Mouse (Mus musculus): ENCODE results near the gene Col6a6. TPM values are rescaled to one million over a fixed set of nuclear protein-coding genes. Genes with fewer than 3 reads are reported as not detected.
A peak's percentile ranks its signal among the peaks of the same experiment; 100 is the strongest.

The Col6a6 gene
- polyA plus RNA-seq, 1 experiment from 2014 or later: 0.02 TPM

DNA sequence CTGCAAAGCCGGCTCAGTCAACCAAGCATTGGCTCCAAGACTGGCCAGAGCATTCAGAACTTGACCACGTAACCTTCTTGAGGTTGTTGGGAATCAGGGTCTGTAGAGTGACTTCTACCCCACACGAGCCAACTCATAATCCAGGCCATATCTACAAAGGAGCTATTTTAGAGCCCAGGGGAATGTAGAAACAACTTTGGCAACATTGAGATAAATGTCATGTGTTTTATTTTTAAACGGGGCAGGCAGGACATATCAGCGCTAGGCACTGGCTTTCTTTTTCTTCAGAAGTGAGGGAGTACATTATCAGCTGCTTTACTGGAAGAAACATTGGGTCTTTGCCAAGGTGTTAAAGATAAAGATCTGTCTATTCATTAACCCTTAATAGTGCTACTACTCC, 36.1 kb downstream of the Col6a6 start:
- Histone ChIP-seq H3K9me3 (no peaks in the 10 kb centered on the region), H3K27ac (no peak overlapping the region), H3K4me1 (no peaks in the 10 kb centered on the region), H3K4me3 (no peak overlapping the region), H3K27me3 (ENCODE audit: poor library complexity, severe bottlenecking) (no peaks in the 10 kb centered on the region), H3K36me3 (replicated peaks) (no peaks in the 10 kb centered on the region)
- DNase-seq (ENCODE audit: extremely low spot score, low spot score): no peak
- 87% methylated on average over 5 of the region's 5 CpGs for WGBS

- Histone ChIP-seq H3K36me3 (replicated peaks) (no peaks in the 10 kb centered on the region), H3K9me3 (no peaks in the 10 kb centered on the region), H3K27me3 (ENCODE audit: poor library complexity, severe bottlenecking) (no peaks in the 10 kb centered on the region), H3K4me1 (no peaks in the 10 kb centered on the region), H3K4me3 (no peak overlapping the region), H3K27ac (no peak overlapping the region)
- no peak for DNase-seq (ENCODE audit: extremely low spot score, low spot score)
- 82% methylated on average over 3 of the region's 3 CpGs for WGBS
Measured at GRCm38 (mm10) chr9:105788203-105788602, 39.8 kb downstream of the Col6a6 start.

- H3K36me3 ChIP-seq (replicated peaks): no peaks in the 10 kb centered on the region
- DNase-seq (ENCODE audit: extremely low spot score, low spot score): no peak
- H3K27ac ChIP-seq: no peak overlapping the region
- H3K4me3 ChIP-seq: no peak overlapping the region
- no peaks in the 10 kb centered on the region for H3K4me1 ChIP-seq
- WGBS: 93% methylated on average over 11 of the region's 11 CpGs
- no peaks in the 10 kb centered on the region for H3K9me3 ChIP-seq
- H3K27me3 ChIP-seq (ENCODE audit: poor library complexity, severe bottlenecking): no peaks in the 10 kb centered on the region
Measured at GRCm38 (mm10) chr9:105787800-105788199, 40.2 kb downstream of the Col6a6 start.

- Histone ChIP-seq H3K36me3 (replicated peaks) (no peaks in the 10 kb centered on the region), H3K27ac (no peak overlapping the region), H3K4me1 (no peaks in the 10 kb centered on the region), H3K9me3 (no peaks in the 10 kb centered on the region), H3K4me3 (no peak overlapping the region), H3K27me3 (ENCODE audit: poor library complexity, severe bottlenecking) (no peaks in the 10 kb centered on the region)
- WGBS: 94% methylated on average over 4 of the region's 4 CpGs
- no peak for DNase-seq (ENCODE audit: extremely low spot score, low spot score)
Measured at GRCm38 (mm10) chr9:105784026-105784425, 43.9 kb downstream of the Col6a6 start.

- Histone ChIP-seq H3K9me3 (no peaks in the 10 kb centered on the region), H3K36me3 (replicated peaks) (no peaks in the 10 kb centered on the region), H3K27ac (no peak overlapping the region), H3K27me3 (ENCODE audit: poor library complexity, severe bottlenecking) (no peaks in the 10 kb centered on the region), H3K4me1 (no peaks in the 10 kb centered on the region), H3K4me3 (no peak overlapping the region)
- DNase-seq (ENCODE audit: extremely low spot score, low spot score): no peak
- WGBS: 94% methylated on average over 15 of the region's 15 CpGs
Measured at GRCm38 (mm10) chr9:105780696-105781095, 47.3 kb downstream of the Col6a6 start.

DNA sequence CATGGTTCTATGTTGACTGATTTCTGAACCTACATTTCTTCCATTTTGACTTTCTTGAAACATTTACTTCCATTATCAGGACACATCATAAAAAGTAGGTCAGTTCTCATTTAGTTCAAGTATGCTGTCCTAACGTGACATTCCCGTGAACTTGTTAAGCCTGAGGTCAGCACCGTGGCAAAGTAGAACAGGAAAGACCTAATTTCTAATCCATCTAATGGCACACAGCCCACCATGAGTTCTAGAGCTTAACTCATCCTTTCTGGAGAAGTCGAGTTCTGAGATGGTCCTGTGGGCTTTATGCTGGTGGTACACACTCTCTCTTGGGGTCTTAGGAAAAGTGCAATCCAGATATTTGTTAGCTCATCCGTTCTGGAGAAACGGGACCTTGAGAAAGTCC, 49.2 kb downstream of the Col6a6 start:
- no peaks in the 10 kb centered on the region for H3K36me3 ChIP-seq (replicated peaks)
- no peak for DNase-seq (ENCODE audit: extremely low spot score, low spot score)
- peaks cover 7% of the 10 kb centered on the region for H3K4me1 ChIP-seq
- WGBS: 91% methylated on average over 6 of the region's 6 CpGs
- H3K4me3 ChIP-seq: no peak overlapping the region
- no peak overlapping the region for H3K27ac ChIP-seq
- H3K27me3 ChIP-seq (ENCODE audit: poor library complexity, severe bottlenecking): no peaks in the 10 kb centered on the region
- no peaks in the 10 kb centered on the region for H3K9me3 ChIP-seq

- WGBS: 93% methylated on average over 7 of the region's 7 CpGs
- no peaks in the 10 kb centered on the region for H3K36me3 ChIP-seq (replicated peaks)
- no peak overlapping the region for H3K4me3 ChIP-seq
- H3K4me1 ChIP-seq: peaks cover 23% of the 10 kb centered on the region
- H3K9me3 ChIP-seq: no peaks in the 10 kb centered on the region
- DNase-seq (ENCODE audit: extremely low spot score, low spot score): no peak
- H3K27me3 ChIP-seq (ENCODE audit: poor library complexity, severe bottlenecking): no peaks in the 10 kb centered on the region
- no peak overlapping the region for H3K27ac ChIP-seq
Measured at GRCm38 (mm10) chr9:105774878-105775277, 53.1 kb downstream of the Col6a6 start.

DNA sequence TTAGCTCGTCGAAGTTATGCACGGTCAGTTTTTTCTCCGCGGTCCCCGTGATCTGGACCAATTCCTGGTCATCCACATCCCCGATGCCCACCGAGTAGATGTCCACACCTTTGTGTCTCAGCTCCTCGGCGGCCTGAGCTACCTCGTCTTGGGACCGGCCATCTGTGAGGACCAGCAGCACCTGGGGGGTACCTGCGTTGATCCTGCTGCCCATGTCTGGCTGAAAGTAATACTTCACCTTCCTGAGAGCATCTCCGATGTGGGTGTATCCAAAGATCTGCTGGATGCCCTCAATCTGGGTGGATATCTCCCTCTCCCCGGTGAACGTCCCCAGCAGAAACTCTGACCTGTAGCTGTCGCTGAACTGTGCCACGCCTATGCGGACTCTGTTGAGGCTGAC, 53.6 kb downstream of the Col6a6 start:
- 94% methylated on average over 19 of the region's 19 CpGs for WGBS
- H3K27me3 ChIP-seq (ENCODE audit: poor library complexity, severe bottlenecking): no peaks in the 10 kb centered on the region
- DNase-seq (ENCODE audit: extremely low spot score, low spot score): no peak
- H3K4me1 ChIP-seq: peaks cover 23% of the 10 kb centered on the region
- no peaks in the 10 kb centered on the region for H3K9me3 ChIP-seq
- H3K4me3 ChIP-seq: no peak overlapping the region
- no peaks in the 10 kb centered on the region for H3K36me3 ChIP-seq (replicated peaks)
- H3K27ac ChIP-seq: no peak overlapping the region

DNA sequence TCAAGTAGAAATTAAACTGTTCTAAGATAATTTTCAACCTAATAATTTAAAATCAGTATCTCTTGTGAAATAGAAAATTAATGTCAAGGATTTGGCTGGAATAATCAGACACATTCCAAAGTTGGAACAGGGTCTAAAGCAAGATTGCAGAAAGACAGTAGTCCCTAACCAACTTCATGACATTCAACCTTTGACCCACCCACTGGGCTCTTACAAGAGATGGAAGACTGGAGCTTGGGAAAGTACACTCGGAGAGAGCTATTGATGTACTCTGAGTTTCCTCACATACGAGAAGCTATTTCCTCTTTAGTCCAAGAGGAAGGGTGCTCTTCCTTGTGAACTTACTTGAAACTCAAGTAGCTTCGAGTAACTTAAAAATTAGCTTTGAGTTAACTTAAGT, 56.6 kb downstream of the Col6a6 start:
- Histone ChIP-seq H3K27ac (no peak overlapping the region), H3K27me3 (ENCODE audit: poor library complexity, severe bottlenecking) (no peaks in the 10 kb centered on the region), H3K9me3 (no peaks in the 10 kb centered on the region), H3K4me1 (peaks cover 23% of the 10 kb centered on the region), H3K4me3 (no peak overlapping the region), H3K36me3 (replicated peaks) (no peaks in the 10 kb centered on the region)
- WGBS: 81% methylated on average over 3 of the region's 3 CpGs
- DNase-seq (ENCODE audit: extremely low spot score, low spot score): no peak

GRCm38 (mm10) chr9:105770690-105771089, 57.3 kb downstream of the Col6a6 start:
- Histone ChIP-seq H3K27me3 (ENCODE audit: poor library complexity, severe bottlenecking) (no peaks in the 10 kb centered on the region), H3K27ac (0 out of 2 replicates have a peak overlapping the region, but pooled peaks have one; percentile 30), H3K9me3 (no peaks in the 10 kb centered on the region), H3K4me3 (no peak overlapping the region), H3K4me1 (peaks cover 23% of the 10 kb centered on the region), H3K36me3 (replicated peaks) (no peaks in the 10 kb centered on the region)
- 76% methylated on average over 7 of the region's 7 CpGs for WGBS
- no peak for DNase-seq (ENCODE audit: extremely low spot score, low spot score)

DNA sequence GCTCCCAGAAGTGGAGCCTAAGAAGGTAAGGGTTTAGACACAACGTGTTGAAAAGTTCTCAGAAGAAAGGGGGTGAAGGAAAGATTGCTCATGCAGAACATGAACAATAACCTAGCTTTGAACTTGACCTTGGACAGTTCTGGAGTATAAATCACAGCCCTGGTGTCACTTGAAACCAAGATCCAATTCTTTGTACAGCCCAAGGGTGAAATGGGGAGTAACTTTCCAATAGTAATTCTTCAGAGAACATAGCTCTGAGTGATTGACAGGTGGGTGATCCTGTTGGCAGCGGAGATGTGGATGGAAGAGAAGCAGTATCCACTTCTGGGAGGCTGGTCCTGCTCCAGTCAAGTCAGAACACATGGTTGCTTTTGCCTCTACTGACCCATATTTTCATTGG, 62.1 kb downstream of the Col6a6 start:
- Histone ChIP-seq H3K4me1 (peaks cover 9% of the 10 kb centered on the region), H3K27me3 (ENCODE audit: poor library complexity, severe bottlenecking) (no peaks in the 10 kb centered on the region), H3K36me3 (replicated peaks) (no peaks in the 10 kb centered on the region), H3K9me3 (no peaks in the 10 kb centered on the region), H3K27ac (no peak overlapping the region), H3K4me3 (no peak overlapping the region)
- WGBS: 88% methylated on average over 2 of the region's 2 CpGs
- DNase-seq (ENCODE audit: extremely low spot score, low spot score): no peak

GRCm38 (mm10) chr9:105764681-105765080, 63.3 kb downstream of the Col6a6 start:
- WGBS: 91% methylated on average over 5 of the region's 5 CpGs
- Histone ChIP-seq H3K4me3 (no peak overlapping the region), H3K4me1 (no peaks in the 10 kb centered on the region), H3K27me3 (ENCODE audit: poor library complexity, severe bottlenecking) (no peaks in the 10 kb centered on the region), H3K9me3 (no peaks in the 10 kb centered on the region), H3K27ac (no peak overlapping the region), H3K36me3 (replicated peaks) (no peaks in the 10 kb centered on the region)
- no peak for DNase-seq (ENCODE audit: extremely low spot score, low spot score)

GRCm38 (mm10) chr9:105764127-105764526, 63.8 kb downstream of the Col6a6 start:
- Histone ChIP-seq H3K27me3 (ENCODE audit: poor library complexity, severe bottlenecking) (no peaks in the 10 kb centered on the region), H3K9me3 (no peaks in the 10 kb centered on the region), H3K36me3 (replicated peaks) (no peaks in the 10 kb centered on the region), H3K4me1 (no peaks in the 10 kb centered on the region), H3K4me3 (no peak overlapping the region), H3K27ac (no peak overlapping the region)
- no peak for DNase-seq (ENCODE audit: extremely low spot score, low spot score)
- 78% methylated on average over 5 of the region's 5 CpGs for WGBS

DNA sequence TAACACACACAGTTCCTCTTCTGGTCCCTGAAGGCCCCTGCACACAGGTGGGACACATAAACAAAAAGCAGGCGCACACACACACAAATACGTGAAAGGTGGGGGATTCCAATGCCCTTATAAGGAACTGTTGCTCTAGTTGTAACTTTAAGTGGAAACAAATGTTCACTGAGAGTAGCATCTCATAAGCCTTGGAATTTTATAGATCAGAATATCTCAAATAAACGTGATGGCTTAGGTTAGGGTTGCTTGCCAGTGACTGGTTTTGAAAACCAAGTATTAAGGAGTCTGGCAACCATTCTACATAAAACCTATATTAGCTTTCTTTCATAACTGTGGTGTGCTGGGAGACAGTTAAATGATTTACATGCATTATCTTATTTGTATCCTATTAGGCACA, 64.3 kb downstream of the Col6a6 start:
- H3K4me1 ChIP-seq: no peaks in the 10 kb centered on the region
- no peak overlapping the region for H3K4me3 ChIP-seq
- no peaks in the 10 kb centered on the region for H3K9me3 ChIP-seq
- no peak overlapping the region for H3K27ac ChIP-seq
- no peaks in the 10 kb centered on the region for H3K36me3 ChIP-seq (replicated peaks)
- DNase-seq (ENCODE audit: extremely low spot score, low spot score): no peak
- H3K27me3 ChIP-seq (ENCODE audit: poor library complexity, severe bottlenecking): no peaks in the 10 kb centered on the region
- 78% methylated on average over 3 of the region's 3 CpGs for WGBS

Data from forebrain, embryonic 10.5 days (tissue).